Mouse (Mus musculus) cerebellum, postnatal 14 days (tissue): ENCODE measurements around the gene Sh3kbp1.

Source experiments
- DNase-seq, 2 experiments: peaks; one replicate each; pipeline ENCODE4 v3.0.0; 2021; ENCODE audit warnings: mixed read lengths in 2 of 2

Gene Sh3kbp1

DNA sequence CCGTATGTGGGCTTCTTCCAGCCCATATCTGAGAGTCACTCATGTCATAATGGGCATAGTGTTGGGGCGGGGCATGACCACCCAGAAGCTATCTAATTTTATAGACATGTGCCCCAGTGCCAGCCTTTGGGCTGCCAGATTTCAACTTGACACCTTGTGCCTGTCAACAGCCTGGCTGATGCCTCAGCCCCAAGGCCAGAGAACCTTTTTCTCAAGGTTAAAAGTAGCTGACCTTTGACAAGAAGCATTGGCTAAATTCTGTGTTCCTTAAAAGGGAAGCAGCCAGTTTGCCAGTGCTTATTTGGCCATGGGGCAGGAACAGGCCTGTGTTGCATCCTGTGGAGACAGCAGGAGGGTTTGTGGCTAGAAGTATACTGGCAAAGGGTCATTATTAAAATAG, 315.5 kb downstream of the Sh3kbp1 start:
- no peak for DNase-seq

DNA sequence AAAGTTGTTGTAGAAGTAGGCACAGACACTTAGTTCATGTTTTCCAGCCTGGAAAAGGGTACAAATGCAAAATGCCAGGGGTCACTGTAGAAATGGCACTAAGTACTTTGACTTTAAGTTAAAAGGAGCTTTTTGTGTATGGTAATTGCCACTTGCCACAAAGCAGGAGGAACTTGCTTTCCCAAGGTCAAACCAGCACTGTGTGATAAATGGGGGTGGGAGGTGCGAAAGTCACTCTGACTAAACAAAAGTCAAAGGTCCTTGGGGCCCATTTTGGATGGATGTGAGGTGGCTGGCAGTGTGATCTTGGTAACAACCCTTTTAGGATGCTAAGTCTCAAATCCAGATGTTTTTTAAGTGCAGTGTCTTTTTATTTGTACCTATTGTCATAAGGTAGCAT, 316.5 kb downstream of the Sh3kbp1 start:
- no peak for DNase-seq

DNA sequence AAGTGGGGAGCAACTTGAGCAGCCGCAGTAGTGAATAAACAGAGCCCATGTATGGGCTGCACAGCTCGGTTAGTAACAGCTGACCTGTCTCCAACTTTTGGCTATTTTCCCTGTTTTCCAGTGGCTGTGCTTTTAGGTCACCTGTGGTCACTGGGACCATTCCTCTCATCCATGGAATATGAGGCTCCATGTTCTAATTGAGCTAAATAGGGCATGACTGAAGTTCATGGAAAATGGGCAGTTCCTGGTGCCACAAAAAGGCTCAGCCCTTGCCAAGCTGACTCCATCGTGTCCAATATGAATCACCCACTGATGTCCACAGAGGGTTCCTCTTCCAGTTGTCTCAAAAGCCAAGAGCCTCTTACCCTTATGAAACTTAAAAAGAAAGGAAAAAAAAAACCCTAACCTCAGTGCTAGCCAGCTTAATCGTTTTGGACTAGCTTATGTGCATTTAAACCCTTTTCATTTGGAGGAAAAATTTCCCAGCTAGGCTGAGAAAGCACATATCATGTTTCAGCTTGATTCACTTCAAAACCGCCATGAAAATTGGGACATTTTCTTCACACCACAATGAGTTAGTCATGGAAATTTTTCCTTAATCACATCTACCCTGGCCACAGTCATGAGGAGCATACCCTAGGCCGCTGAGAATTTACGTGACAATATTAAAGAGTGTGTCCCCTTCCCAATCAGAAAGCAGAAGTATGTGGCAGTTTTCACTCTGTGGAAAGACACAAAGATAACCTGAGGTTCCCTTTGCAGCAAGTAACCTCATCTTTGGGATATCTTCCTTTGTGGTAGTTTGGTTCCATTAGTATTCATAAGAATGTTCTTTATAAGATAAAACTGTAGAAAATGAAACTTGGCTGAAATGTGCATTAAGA, 326.7 kb downstream of the Sh3kbp1 start:
- DNase-seq, result peak in 1 of 2 experiments; percentile 47

DNA sequence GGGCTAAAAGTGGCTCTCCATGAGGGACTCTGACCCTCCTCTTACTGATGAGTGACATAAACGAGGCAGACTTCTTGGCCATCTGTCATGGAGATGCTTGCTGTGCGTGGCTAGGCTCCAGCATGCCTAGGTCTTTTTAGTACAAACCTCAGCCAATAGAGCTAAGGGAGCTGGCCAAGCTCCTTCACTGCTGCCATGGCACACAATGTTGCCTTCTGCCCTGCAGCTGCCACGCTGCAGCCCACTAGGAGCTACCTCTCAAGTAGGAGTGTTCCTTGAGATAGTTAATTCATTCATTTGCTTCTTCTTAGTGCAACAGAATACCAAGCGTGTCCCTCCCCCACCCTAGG, 327.3 kb downstream of the Sh3kbp1 start:
- DNase-seq, result peak; percentile 87 to 88

DNA sequence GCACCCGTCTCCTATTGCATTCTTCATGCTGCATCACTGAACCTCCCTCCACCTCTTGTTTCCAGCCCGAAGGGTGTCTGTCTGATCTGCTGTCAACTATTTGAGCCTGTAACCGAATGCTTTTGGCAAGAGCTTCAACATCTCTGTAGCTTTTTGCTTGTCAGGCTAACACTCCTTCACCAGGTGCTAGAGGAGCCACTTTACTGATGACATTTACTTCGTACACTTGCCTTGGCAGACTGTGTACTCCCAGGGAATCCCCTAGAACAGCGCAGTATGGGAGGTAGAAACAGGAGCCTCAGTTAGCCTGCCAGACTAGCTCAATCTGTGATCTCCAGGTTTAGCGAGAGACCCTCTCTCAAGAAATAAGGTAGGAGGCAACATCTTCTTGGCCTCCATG, 328.4 kb downstream of the Sh3kbp1 start:
- DNase-seq, result no peak

DNA sequence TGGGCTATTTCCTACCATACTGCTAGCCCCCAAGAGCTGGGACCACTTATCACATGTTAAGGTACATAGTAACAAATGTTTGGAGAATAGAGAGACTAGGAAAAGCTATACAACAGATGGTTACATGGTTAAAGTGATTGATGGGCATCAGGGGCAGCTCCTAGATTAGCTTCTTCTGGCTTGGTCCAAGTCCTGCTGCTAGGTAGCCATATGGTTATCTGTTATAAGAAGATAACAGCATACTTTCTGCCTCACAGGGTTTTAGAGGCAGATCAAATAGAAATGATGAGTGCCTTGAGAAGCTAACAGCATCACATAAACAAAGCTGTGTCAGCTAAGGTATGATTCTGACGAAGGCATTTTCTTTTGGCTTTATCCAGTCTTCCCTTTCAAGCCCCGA, 334.3 kb downstream of the Sh3kbp1 start:
- DNase-seq, result no peak

DNA sequence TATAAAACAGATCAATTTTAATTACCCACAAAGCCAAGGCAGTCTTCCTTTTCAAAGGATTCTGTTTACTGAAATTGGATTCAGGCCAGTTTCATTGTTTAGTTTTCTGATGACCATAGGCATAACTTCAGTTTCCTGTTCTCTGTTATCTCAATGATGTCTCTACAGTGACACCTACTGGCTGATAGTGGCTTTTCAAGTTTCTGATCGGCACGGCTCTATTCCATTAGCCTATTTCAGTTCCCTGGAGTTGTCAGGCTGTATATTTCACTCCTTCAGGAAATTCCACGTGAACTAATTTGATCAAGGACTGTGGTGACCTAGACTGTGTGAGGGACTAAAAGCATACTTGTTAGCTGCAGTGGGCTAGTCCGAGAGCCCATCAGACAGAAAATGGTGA, 336.2 kb downstream of the Sh3kbp1 start:
- DNase-seq, result peak; percentile 82 to 84

DNA sequence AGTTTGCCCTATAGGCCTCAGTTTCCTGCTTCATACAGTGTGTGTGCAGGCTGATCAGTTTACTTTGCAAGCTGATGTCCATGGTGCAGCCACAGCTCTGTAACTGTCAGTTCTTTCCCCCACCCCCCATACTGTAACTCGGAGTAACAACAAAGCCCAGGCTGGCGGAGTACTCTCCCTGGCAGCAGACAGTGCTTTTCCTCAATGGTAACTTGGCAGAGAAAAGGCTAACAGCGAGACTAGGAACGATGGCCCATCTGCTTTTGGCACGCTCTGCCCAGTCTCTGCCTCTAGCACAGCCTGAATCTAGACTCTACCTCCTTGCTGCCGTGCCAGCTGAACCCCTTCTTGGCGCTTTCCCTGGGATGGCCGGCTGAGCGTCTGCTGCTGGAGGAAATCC, 336.9 kb downstream of the Sh3kbp1 start:
- DNase-seq, result peak; percentile 90

DNA sequence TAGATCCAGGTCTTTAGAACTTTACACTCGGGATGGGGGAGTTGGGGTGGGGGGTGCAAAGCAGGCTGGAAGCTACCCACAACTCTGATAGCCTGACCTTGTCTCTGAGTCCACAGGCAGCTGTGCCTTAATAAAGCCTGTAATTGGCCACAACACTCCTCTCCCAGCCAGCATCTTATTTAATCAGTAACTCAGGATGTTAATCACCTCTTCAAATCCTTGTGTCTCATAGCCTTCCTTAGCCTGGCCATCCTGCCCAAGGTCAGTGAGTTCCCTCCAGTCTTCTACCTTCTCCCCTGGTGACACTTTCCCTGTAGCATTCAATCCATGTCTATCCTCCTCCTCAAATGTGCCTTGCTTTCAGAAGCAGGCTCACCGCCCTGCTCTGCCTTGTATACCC, 342.0 kb downstream of the Sh3kbp1 start:
- DNase-seq, result no peak

DNA sequence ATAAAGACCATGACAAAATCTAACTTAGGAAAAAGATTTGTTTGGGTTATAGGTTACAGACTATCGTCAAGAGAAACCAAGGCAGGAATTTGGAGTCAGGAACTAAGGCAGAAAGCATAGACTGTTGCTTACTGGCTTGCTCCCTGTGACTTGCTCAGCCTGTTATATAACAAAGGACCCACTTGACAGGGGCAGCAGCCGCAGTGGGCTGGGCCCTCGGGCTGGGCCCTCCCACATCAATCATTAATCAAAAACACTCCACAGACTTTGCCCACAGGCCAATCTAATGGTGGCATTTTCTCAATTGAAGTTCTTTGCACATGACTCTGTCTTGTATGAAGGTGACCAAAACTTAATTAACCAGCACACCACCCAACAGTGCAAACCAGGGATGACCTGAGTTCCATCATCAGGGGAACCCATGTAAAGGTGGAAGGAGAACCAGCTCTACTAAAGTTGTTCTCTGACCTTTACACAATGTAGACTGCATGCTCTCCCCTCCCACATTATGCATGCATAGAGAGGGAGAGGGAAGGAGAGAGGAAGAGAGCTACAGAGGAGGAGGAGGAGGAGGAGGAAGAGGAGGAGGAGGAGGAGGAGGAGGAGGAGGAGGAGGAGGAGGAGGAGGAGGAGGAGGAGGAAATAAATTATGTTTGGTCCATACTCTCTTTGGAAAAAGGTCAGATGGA, 344.2 kb downstream of the Sh3kbp1 start:
- no peak for DNase-seq

DNA sequence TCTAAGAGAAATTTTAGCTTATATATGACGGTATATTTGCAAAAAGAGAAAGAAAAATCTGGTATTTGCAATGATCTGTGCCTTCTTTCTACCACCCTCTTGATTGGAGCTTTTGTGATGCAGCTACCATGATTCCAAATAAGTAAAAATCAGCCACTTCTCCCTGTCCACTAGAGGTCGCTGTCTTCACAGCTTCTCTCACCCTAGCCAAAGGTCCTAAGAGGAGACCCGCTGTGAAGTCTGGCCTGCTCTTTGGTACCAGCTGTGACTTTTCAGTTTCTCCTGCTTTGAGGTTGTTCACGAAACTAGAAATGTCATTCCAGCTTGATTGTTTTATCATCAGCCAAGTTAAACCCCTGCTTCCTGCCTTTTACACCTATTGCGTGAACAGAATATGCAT, 346.7 kb downstream of the Sh3kbp1 start:
- DNase-seq, result peak; percentile 70

DNA sequence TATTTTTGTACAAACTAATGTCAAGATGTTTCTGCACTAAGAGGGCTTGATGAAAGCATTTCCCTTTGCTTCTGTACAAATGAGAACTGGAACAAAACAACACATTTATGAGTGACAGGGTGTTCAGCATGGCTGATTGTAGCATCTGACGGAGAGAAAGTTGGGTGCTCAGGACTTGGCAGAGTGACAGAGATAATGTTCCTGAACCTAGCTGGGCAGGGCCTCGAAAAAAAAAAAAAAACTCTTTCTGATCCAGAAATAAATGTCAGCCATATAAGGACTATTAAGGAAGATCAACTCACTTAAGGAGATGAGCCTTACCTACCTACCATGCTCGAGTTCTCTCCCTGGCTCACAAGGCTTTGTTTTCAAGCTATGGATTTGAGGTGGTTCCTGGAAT, 349.2 kb downstream of the Sh3kbp1 start:
- DNase-seq, result no peak

DNA sequence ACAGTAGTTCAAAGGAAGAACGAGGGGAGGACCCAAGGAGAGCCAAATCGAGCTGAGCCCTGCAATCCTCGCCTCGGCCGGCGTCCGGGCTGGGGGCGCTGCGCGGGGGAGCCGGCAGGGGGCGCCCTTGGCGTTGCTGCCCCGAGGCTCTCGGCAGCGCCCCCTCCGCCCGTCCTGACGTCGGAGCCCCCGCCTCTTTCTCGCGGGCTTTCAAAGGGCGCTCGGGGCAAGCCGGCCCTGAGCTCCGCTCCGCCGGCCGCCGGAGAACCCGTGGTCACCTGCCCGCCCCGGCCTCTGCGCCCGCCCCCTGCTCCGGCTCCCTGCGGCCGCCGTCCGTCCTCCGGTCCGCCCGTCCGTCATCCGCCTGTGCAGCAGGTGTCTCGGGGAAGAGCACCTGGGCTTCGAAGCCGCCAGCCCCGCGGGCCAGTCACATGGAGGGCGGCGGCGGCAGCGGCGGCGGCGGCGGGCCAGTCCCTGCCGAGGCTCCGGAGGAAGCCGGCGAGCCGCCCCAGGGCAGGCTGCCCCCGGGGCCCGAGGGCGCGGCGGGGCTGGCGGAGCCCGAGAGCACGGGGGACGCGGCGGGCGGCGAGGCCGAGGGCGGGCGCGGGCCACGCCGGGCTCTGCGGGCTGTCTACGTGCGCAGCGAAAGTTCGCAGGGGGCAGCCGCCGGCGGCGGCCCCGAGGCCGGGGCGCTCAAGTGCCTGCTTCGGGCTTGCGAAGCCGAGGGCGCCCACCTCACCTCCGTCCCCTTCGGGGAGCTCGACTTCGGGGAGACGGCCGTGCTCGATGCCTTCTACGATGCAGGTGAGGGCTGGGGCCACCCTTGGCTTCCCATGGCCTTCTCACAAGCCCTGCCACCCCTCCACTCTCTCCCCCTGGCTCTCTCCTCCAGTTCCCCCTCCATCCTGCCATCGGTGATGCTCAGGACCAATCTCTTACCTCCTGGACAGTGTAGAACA, 361.2 kb downstream of the Sh3kbp1 start, which contains the start of gene Map3k15:
Gene Map3k15 (plus strand): TSS at position 432 of the 959 bp plus-strand sequence.
- DNase-seq, result peak; percentile 36 to 64

DNA sequence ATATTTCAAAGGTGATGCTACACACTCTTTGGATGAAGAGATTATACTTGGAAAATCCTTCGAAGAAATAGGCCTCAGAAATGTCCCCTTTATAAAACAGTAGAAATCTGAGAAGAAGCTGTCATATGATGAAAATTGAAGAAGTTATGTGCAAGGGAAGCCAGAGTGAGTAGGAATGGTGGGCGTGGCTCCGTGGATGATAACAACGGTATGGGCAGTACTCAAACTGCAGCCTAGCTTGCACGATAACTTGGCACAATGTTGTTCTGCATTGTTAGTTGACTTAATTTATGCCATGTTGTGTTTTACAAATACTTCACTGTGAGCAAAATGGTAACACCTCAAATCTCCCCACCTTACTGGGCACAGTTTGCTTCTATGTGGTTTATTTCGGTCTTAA, 368.7 kb downstream of the Sh3kbp1 start:
- DNase-seq, result no peak
